Mouse (Mus musculus): ENCODE results near the gene Ucp3.
"Not testable (repeated sequence)": the region's sequence is repeated elsewhere in the genome, so short reads cannot be mapped to it uniquely, and the experiment has no call there.

Gene Ucp3

DNA sequence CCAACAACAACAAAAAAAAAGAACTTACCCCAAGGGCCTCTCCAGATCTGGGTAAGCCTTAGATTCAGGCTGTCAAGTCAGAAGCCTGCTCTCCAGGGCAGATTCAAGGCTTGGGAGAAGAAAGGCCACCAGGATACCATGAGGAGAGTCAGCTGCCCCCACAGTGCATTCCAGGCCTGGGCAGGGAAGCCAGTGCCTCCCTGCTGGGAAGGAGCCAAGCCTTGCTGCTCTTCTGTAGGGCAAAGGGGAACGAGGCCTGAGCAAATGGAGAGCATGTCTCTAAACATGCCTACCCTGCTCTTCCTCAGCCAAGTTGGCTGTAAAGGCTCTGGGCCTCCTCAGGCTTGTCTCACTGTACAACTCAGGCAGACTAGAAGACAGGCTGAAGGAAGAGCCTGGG lies 1.9 kb downstream of the Ucp3 start:
- DNase-seq, result no peak

DNA sequence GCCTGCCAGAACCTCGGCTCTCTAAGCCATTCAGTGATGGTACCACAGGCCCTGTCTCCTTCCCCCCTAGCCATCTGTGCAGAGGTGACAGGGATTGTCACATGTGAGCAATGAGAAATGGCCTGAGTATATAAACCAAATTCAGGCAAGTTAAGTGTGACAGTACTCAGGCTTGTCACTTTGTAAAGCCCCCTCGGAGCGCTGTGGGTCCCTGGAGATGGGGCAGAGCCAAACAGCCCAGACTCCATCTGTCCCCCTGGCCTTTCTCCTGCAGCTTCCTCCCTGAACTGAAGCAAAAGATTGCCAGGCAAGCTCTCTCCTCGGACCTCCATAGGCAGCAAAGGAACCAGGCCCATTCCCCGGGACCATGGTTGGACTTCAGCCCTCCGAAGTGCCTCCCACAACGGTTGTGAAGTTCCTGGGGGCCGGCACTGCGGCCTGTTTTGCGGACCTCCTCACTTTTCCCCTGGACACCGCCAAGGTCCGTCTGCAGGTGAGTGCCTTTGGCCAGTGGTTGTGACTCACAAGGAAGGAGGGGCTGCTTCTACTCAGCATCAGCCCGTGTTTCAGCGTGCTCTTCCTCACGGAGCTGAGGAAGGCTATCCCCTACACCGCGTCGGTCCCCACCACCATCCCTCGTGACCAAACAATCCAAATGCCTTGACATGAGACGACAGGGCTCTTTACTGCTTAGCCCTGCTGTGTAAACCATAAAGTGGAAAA lies 6.5 kb downstream of the Ucp3 start:
- no peak for DNase-seq

DNA sequence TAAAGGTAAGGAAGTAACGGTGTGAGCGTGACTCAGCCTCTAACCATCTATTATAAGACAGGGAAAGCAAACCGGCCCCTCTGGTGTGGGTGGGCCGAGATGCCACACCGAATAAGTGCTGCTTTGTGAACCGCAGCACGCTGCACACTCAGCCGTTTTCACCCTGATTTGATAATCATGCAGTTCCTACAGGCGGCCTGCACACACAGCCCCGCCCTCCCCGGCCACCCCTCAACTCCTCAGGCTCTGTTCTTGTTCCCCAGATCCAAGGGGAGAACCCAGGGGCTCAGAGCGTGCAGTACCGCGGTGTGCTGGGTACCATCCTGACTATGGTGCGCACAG lies 7.0 kb downstream of the Ucp3 start:
- DNase-seq, result no peak

DNA sequence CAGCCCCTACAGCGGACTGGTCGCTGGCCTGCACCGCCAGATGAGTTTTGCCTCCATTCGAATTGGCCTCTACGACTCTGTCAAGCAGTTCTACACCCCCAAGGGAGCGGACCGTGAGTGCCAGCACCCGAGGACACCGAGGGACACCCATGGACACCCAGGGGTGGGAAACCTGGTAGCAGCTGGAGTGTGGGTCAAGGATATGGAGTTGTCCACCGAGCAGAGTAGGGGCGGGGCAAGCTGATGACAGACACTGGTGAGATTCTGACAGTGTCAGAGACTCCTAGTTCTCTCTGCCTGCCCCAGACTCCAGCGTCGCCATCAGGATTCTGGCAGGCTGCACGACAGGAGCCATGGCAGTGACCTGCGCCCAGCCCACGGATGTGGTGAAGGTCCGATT lies 7.4 kb downstream of the Ucp3 start:
- no peak for DNase-seq

DNA sequence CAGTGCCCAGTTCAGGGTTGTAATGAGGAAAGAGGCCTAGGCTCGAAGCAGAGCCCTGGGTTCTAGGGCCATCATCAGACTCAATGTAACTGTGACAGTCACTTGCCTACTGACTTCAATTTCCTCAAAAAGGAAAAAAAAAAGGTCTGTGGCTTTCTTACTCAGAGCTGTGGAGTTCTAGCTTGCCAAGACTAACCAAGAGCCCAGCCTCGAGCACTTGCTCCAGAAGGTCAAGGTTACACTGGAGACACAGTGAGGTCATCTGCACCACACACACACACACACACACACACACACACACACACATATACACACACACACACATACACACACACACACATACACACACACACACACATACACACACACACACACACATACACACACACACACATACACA lies 9.3 kb downstream of the Ucp3 start:
- DNase-seq, result not testable (repeated sequence)

DNA sequence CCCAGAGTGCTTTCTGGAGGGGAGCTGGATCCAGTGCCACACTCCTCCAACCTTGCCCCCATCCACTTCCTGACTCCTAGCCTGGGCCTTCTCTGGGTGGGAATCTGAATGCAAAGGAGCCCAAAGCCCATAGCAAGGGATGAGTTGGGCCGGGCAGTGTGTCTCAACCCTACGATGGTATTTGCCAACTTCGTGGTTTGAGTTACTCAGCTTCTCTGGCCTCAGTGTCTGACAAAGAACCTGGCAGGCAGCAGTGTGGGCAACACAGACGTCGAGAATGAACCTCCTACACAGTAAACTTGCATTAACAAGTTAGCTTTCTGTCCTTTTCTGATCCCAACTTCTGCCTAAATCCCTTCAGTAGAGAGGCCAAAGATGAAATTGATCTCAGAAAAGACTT lies 11.7 kb downstream of the Ucp3 start:
- no peak for DNase-seq

DNA sequence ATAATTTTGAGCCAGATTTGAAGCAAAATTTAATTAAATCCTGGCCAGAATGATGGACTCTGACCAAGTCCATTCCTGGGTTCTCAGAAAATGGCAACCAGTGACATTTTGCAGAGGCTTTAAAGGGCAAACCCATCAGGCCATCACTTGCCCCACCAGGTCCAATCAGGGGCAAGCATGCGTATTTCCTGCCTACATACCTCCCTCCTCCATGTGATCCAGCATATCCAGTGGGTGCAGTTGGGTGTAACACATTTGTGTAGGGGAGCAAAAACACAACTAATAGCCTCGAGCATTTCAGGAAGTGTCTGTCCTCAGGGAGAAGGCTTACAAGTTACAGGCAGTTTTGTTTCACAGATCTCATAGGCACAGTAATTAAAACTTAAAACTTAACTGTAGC lies 14.5 kb downstream of the Ucp3 start:
- no peak for DNase-seq

DNA sequence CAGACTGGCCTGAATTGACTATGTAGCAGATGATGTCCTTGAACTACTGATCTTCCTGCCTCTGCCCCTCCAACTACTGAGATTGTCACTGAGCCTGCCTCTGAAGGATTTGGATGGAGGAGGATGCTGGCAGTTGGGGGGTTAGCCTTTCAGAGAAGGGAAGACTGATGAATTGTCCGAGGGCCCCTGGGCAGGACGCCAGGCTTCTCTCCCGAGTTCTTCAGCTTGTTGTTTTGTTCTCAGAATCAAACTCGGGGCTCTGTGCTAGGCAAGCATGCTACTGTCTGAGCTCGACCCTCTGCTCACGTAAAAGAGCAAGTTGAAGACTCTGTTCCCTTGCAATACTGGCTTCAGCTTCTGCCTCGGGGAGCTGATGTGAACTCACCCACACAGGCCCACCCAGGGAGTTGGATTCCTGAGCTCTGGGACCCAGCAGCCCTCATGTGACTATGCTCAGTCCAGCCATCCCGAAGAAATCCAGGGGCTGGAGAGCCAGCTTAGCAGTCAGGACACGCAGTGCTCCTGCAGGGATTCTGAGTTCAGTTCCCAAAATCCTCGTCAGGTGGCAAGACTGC lies 15.8 kb downstream of the Ucp3 start:
- DNase-seq, result no peak

DNA sequence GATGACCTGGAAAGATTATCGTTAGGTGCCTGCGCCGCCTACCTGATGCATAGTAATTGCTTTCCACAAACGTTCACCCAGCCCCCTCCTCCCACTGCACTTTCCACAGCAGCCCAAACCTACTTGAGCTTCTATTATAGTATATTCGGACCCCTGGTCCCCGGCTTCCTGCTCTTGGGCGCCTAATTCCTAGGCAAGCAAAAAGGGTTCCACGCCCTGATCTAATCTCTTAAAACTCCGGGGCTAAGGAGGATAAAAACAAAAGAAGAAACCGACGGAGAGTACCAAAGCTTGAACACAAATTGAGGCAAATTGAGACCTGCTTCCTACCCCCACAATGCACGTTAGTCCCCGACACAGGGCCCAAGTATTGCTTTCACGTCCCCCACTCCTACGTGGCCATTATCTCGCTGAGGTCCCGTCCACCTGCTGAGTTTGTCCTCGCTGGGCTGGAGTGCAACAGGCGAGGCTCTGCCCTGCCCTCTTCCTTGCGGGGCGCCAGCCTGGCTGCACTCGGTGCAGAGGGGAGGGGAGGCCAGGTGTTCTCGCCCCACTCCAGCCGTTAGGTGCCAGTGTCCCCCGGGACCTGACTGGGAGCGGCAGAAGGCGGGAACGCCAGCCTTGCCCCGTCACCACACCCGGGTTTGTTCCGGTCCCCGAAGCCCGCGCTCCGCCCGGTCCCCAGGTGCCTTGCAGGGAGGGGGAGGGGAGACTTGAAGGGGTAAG lies 19.8 kb downstream of the Ucp3 start:
- DNase-seq, result no peak

DNA sequence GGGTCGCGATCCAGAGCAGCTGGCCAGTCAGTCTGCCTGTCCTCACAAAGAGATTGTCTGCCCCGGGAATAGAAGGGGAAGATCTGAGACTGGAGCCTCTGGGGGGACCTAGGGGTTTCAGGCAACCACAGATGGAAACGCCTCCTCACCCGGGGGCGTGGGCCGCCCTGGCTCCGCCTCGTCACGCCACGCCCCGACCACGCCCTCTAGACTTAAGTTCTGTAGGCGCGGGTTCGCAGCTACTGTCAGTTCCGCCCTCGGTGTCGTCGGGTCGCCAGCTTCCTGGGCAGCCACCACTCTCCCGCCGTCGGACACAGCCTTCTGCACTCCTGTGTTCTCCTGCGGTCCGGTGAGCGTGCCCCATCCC lies 20.3 kb downstream of the Ucp3 start, which contains the start of gene Ucp2:
Ucp2 (plus strand) TSS at position 221 of the 367 bp plus-strand sequence.
- DNase-seq, result no peak

DNA sequence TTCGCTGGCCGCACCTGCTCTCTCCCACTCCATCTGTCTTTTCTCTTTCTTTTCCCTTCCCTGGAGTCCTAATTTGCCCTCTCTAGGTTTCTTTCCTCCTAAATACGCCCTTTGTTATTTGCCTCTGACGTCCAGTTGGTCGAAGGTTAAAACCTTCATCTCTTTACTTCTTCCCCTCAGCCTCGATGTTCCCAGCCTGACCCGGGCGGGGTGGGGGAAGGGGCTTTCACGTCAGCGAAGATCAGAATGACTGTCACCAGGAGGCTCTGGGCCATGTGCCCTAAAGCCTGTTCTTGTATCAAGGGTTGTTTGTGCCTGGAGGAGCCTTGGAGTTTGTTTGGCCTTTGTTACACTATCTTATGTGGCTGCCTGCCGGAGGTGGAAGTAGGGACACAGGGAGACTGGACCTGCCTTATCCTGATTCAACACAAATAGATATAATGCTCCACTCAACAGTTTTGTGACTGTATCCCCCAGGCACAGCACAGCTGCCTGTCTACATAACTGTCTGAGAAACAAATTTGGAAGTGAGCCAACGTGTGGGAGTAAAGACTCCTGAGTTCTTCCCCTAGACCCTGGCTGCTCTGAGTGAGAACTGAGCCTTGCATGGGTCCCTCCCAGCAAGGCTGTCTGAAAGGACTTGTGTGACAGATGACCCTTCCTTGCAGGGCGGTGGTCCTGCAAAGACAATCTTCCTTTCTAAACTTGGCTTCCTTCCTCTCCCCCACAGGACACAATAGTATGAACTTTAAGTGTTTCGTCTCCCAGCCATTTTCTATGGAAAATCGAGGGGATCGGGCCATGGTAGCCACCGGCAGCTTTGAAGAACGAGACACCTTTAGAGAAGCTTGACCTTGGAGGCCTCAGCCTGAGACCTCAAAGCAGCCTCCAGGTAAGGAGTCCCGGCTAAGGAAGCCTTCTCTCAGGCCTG lies 21.0 kb downstream of the Ucp3 start:
- DNase-seq, result no peak

DNA sequence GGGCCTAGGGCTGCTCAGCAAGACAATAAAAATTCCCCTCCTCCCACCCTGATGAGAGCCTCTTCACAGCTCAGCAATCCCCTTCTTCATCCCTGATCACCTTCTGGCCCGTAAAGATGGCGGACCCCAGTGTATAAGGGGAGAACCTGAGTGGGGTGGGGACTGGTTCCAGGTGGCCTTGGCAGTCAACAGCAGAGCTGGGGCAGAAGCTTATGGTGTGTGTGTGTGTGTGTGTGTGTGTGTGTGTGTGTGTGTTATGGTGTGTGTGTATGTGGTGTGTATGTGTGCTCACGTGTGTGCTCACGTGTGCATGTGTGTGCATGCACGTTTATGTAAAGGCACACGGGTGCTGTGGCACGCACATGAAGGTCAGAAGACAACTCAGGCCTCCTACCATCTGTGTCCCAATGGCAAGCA lies 21.6 kb downstream of the Ucp3 start:
- DNase-seq, result no peak

DNA sequence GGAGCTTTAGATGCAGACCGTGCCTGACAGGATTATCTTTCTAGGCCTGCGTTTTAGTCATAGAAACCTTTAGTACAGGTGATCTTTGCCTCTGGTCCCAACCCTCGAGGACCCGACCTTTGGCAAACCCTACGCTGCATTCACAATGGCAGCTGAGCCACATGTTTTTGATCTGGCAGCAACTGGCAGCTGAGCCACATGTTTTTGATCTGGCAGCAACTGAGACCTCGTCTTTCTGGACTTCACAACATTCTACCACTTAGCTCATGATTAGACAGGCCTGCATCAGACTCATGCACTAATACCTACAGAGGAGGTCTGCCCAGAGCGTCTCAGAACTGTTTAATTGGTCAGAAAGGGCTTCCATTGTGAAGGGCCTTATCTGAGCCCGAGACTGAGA lies 22.3 kb downstream of the Ucp3 start:
- no peak for DNase-seq

DNA sequence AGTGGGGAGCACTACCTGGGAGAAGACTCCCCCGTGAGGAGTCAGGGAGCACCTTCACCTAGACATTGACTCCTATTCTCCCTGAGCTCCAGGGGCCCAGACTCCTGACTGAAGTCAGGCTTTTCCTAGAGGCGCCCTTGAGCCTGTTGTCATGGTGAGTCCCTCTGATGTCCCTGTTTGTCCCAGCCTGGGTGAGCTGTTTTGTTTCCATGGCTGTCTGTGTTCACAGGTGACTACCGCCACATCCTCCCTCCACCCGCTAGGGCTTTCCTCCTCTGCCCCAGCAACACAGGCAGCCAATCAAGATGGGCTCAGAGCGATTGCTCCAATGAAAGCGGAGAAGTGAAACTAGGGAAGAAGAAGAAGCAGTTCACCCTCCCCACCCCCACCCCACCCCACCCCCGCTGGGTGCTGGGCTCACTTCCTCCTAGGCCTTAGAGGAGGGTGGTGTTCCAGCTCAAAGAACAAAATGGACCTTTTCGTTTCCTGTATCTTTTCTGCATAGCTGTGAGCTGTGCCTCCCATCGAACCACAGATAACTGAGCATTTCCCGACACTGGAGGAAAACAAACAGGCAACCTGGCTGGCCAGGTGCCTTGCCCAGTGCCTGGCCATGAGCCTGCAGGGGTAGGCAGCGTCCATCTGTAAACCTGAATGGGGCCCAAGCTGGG lies 22.9 kb downstream of the Ucp3 start:
- DNase-seq, result peak; percentile 30

DNA sequence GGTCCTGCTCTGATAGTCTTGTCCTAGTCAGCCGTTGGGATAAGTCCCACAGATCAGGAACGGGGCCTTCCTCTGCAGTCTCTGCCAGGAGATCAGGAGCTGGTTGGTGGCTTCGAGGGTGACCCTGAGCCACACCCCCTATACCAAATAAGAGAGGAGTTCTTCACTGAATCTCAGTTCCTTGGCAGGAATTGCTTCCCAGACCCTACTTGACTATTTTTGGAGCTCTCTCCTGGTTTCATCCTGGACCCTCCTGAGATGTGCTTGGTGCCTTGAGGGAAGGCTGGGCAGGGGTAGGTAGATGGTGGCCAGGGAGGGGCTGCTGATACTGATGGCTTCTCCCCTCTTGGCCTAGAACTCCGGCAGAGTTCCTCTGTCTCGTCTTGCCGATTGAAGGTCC lies 23.6 kb downstream of the Ucp3 start:
- no peak for DNase-seq

DNA sequence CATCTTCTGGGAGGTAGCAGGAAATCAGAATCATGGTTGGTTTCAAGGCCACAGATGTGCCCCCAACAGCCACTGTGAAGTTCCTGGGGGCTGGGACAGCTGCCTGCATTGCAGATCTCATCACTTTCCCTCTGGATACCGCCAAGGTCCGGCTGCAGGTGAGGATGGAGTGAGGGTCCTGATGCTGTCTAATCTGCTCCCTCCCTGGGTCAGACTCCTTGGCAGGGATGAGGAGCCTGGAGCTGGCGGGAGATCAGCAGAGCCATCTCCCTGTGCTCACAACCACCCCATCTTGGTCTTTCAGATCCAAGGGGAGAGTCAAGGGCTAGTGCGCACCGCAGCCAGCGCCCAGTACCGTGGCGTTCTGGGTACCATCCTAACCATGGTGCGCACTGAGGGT lies 24.0 kb downstream of the Ucp3 start:
- DNase-seq, result no peak

DNA sequence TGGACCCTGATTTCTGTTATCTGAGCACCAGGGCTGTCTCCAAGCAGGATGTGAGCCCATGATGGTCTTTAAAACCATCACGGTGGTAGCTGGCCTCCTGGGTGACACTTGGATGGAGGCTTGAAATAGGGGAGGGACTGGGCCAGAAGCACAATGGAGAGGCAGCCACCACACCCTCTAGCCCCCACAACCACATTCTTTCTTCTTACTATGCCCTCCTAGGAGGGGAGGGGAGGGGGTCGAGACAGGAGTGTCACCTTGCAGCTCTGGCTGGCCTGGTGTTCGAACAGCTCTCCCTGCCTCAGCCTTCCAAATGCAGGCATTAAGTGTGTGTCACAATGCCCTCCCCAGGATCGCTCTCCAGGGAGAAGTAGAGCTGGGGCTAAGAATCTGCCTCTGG lies 24.6 kb downstream of the Ucp3 start:
- no peak for DNase-seq

DNA sequence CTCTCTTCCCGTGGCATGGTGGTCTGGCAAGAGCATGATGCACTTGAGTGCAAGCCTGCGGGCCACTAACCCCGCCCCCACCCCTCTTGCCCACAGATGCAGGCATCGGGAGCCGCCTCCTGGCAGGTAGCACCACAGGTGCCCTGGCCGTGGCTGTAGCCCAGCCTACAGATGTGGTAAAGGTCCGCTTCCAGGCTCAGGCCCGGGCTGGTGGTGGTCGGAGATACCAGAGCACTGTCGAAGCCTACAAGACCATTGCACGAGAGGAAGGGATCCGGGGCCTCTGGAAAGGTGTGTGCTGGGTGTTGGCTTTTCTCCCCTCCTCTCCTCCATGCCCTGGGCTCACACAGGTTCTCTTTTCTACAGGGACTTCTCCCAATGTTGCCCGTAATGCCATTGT lies 25.2 kb downstream of the Ucp3 start:
- DNase-seq, result no peak

DNA sequence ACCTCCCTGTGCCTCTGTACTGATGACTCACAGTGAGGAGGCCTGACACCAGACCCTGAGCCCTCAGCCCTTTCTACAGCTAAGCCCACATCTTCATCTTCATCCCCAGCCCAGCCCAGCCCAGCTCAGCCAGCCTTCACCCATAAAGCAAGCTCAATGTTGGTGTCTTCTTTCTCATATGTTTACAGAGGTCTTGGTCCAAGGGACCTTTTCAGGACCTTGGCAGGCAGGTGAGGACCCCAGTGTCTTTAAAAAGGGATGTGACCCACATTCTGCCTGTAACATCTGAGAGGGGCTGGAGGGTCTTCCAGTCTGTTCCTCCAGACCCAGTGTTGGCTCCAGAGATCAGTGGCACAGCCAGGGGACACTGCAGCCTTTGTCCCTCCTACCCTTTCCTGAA lies 26.7 kb downstream of the Ucp3 start:
- DNase-seq, result no peak

DNA sequence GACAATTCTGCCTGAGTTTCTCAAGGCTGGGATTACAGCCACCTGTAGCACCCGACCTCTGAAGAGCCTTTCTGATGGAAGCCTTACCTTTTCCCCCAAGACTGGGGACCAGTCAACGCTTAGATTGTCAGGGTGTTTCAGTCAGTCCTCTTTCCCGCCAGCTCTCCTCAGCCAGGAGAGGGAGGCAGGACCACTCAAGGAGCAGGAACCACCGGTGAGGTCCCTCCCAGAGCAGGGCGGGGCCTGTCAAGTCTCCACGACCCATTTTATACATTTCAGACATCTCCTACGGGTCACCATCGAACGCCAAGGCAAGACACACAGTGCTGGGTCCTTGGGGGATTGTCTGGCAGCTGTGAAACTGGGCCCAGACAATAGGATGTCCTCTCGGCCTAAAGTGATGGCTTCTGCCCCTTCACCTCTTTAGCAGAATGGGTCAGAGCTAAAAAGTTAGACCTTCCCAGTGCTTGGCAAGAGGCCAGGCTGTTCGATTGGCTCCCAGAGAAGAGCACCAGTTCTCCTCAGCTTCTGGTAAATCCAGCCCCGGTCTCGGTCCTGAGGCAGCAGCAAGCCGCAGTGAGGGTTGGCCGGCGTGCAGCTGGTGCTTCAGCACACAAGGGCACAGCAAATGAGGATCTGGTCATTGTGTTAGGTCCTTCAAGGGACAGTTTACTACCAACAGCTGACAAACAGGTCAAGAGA lies 27.6 kb downstream of the Ucp3 start:
- no peak for DNase-seq

DNA sequence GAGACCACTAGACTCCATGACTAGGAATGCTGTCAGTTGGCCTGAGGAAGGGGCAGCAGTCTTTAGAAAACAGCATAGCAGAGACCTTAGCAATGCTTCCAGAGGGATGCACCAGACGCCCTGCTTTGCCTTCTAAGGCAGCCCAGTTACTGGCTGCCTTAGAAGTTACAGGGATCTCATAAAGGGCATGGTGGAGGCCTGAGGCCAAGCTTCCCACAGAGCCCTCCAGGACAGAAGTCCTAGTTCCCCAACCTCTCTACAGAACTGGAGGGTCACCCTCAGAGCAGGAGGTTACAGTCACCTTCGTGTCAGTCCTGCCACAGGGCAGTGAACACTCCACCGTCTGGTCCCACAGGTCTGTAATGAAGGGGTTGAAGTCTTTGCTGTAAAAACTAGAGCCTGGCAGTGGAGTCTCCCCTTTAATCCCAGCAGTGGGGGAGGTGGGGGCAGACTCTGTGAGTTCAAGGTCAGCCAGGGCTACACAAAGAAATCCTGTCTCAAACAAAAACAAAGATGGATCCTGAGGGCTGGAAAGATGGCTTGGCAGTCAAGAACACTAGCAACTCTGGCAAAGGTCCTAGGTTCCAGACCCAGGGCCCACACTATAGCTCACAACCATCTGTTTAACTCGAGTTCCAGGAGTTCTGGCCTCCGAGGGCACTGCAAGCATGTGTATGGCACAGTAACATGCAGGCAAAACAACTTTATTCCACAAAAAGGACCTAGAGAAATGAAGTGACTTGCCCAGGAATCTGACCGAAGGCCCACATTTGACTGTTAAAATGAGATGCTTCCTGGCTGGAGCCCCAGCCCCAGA lies 28.4 kb downstream of the Ucp3 start:
- DNase-seq, result no peak
